Mouse (Mus musculus): ENCODE measurements around the gene Fcgrt. TPM values are rescaled to one million over a fixed set of nuclear protein-coding genes. Genes with fewer than 3 reads are reported as not detected.

Gene Fcgrt
- total RNA-seq, 4 experiments from 2014 or later = 65.6 to 77.1 (median 67.5) TPM

DNA sequence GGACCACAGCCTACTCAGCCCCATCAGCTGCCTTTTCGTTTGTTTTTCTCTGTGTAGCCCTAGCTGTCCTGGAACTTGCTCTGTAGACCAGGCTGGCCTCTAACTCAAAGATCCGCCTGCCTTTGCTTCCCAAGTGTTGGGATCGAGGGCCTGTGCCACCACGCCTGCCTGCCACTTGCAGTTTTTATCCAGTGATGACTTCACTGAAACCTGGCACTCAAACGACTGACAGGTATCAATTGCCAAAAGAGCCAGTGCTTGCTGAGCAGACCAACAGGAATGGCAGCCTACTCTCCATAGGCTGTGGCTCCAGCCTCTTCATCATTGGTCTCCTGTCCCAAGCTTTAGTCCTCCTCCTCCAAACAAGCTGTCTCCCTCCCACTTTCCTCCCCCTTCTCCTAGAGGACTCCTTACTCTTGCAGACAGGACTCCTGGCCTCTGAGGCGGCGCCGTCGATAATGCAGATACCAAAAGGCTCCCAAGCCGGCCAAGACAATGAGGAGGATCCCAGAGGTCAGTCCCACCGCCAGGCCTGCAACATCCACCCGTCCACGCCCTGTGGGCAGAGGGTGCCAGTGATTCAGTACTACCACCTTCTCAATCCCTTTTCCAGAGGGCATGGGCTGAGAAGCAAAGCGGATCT is 47.2 kb downstream of the Fcgrt start:
- no peak for DNase-seq (ENCODE audit: low spot score)

DNA sequence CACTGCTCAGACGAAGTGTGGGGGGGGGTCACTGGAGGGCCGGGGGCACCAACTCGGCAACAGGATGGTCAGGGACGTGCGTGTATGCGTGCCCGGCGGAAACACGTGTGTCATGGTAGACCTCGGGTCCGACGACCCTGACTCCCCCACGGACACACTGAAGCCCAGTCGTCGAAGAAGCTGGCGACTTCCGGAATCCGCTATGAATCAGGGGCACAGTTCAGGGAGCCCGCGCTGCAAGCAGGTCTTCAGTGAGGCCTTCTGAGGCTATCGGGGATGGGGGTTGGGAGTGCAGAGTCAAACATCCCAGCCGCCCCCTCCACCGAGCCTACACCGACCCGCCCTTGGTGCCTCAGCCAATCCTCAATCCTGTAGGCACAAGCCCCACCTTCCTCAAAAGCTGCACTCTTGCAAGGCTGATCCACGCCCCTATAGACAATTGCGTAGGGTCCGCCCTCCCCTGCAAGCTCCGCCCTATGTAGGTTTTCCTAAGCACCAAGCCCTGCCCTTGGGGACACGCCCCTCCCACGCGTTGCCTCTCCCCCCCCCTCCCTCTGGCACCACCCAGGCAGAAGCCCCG is 49.6 kb downstream of the Fcgrt start:
- peak; percentile 95 for DNase-seq (ENCODE audit: low spot score)

DNA sequence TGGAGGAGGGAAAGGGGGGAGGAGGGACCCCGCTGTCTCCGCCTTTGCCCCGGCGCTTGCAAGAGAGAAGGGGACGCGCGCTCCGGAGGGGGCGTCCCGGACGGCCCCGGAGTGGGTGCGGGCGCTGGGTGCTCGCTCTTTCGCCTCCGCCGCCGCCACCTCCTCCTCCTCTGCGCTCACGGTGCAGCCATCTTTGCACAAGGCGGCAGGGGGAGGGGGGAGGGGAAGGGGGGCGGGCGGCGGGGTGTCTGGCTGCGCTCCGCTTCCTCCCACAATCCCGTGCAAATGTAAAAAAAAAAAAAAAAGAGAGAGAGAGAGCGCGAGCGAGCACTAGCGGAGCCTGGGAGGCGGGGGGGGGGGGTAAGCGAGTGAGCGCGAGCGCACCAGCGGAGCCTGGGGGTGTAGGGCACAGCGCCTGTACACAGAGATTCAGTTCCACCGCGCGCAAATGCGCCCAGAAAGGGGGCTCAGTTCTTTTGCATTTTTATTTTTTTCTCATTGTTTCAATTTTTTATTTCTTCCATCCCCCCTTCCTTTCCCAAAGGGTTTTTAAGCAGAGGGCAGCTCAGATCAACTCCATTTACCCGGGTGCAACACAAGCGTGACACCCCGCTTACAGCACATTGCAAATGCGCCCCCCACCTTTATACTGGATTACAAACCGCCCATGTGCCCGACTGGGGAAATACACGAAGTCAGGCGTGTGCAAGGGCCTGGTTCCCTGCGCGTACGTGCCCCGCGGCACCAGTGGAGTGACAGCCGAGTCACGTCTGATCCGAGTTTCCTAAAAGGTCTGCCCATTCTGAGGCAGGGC is 50.3 kb downstream of the Fcgrt start:
- DNase-seq (ENCODE audit: low spot score) = peak; percentile 64

DNA sequence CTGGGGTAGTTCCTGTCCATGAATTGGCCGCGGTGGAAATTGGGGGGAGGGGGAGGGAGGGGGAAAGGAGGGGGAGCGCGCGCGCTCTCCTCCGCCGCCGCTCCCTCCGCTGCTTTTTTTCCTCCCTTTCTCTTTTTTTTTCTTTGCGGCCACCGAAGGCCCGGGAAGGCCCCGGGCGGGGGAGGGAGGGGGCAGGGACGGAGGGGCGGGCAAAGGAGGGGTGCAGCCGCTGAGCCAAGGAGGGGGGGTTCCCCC is 50.9 kb downstream of the Fcgrt start, which contains the start of gene Prr12:
Prr12 (minus strand) TSS at position 20 of the 255 bp plus-strand sequence.
- DNase-seq (ENCODE audit: low spot score) = no peak

DNA sequence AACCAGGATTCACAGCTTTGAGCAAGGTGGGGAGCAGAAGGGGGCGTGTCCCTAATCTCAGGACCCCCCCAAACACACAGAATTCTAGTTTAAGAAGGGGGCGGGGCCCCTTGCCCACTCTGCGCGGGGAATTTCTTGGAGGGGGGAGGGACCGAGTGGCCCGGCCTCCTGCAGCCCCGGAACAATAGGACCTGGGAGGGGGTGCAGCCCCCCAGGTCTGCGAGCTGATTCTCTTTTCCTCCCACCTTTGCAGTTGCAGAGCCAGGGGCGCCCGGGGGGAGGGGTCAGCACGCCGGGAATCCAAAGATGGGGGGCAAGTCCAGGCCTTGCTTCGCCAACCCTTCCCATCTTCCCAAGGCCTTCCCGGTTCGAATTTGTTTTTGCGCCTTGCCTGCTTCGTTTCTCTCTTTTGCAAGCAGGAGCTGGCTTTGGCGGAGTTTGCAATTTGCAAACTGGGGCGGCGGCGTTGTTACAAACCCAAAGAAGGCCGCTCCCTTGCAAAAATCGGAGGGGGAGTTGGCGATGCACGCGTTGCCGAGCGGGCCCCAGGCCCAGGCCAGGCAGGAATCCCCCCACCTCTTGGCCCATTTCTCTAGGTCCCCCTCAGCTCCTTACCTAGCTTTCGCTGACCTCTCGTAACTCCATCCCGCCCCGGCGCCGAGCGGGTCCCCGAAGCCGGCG is 51.3 kb downstream of the Fcgrt start:
- DNase-seq (ENCODE audit: low spot score) = no peak

DNA sequence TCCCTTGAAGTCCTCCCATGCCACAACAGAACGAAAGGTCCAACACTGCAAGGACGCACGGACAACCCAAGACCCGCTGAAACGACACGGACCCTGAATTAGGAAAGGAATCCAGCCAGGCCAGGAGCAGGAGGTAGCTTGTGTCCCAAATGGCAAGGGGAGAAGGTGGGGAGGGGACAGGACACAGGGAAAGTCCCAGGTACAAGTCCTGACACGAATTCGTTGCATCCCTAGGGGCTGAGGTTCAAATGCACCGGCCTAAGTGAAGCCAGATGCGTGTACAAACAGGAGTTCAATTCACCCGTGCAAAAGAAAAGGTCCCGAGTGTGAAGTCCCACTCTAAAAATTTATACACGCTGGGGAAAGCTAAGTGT is 52.1 kb downstream of the Fcgrt start:
- no peak for DNase-seq (ENCODE audit: low spot score)

DNA sequence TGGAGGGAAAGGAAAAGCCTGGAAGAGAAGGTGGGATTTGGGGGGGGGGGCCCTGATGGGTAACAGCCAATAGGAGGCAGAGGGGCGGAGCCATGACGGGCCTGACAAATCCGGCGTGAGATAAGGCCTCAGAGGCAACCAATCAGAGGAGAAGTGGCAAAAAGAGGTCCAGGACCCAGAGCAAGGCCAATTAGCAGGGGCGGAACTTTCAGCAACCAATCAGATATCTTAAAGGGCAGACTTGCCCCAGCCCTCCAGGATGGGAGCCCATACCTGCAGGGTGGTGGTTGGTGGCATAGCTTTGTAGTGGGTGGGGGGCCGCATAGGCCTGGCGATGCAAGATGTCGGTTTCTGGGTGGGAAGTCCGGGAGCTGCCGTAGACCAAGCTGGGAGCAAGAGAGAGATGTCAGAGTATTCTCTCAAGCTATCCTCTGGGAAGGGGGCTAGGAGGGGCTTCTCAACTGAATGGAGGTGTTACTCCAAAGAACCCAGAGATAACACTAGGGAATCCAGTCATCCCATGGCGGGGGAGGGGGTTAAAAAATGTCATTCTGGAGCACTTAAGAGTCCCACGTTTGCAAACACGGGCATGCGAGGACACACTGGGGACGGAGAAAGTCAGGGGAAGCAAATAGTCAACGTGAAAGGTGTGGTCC is 52.6 kb downstream of the Fcgrt start:
- DNase-seq (ENCODE audit: low spot score) = peak; percentile 77

DNA sequence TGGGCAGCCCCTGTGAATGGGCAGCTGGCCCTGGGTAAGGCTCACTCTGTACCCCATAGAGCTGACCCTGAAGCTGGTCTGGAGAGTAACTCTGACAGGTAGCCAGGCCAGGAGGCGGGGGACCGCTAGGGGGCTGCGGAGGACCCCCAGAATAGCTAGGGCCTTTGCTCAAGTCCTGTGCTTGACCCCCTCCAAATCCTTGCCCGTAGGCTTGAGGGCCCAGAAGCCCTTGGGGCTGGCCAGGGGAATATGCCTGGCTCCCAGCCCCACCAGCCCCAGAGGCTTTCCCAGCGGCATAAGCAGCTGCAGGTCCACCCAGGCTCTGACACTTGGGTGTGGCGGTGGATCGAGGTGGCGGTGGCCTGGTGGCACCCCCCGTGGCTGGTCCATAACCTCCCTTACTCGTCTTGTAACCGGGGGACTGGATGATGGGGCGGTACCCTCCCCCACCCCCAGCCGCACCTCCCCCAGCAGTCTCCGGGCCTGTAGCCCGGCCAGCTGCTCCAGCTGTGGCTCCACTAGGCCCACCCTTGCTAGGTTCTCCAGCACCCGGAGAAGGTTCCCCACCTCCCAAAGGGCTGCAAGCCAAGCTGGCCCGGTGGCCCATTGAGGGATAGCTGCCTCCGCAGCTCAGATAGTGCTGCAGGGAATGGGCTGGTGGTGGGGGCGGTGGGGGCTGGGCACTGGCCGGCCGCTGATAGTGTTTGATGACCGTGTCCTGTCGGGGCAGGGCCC is 54.6 kb downstream of the Fcgrt start:
- DNase-seq (ENCODE audit: low spot score) = no peak

DNA sequence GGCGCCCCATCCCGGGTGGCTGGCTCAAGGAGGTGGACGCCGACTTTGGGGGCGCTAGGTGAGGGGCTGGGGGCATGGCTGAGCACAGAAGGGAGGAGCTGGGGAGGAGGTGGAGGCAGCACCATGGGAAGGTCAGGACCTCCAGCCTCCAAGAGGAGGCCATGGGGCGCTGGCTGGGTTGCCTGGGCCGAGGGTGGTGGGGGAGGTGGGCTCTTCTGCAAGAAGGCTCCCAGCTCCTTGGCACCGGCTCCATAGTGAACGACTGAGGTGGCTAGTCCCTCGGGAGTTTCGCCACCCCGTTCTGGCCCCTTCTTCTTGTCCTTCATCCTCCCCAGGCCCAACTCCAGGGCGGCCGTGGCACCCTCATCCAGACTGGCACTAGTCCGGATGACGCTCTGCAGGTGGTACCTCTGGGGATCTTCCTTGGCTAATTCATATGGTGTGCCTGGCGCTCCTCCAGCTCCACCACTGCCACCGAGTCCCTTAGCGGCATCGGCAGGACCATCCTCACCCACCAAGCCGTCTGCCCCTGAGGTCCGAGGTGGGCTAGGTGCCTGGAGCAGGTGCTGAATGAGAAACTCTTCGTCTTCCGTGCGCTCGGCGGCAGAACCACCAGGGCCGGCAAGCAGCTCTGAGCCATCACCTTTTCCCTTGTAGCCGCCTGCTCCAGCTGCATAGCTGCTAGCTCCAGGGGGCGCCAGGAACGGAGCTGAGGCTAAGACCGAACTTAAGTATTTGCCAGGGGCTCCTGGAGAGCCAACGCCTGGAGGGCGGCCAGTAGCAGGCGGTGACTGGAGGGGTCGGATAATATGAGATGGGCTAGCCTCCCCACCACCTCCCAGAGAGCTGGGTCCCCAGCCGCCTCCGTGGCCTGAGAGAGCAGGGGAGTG is 55.4 kb downstream of the Fcgrt start:
- DNase-seq (ENCODE audit: low spot score) = no peak

DNA sequence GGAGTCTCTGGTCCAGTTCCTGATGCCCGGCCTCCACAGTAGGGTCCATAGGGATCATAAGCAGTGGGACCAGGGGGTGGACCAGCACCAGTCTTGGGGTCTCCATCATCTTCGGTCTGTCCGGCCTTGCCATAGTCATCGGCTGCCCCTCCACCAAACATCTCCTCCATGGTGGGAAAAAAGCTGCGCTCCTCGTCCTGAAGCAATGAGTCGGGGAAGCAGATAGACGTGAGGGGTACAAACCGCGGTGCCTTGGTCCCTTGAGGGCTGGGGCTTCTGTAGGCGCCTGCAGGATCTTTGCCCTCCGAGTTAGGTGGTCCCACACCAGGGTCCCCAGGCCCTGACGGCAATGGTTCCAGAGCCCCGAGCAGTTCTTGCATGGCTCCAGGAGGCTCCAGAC is 56.2 kb downstream of the Fcgrt start:
- no peak for DNase-seq (ENCODE audit: low spot score)

DNA sequence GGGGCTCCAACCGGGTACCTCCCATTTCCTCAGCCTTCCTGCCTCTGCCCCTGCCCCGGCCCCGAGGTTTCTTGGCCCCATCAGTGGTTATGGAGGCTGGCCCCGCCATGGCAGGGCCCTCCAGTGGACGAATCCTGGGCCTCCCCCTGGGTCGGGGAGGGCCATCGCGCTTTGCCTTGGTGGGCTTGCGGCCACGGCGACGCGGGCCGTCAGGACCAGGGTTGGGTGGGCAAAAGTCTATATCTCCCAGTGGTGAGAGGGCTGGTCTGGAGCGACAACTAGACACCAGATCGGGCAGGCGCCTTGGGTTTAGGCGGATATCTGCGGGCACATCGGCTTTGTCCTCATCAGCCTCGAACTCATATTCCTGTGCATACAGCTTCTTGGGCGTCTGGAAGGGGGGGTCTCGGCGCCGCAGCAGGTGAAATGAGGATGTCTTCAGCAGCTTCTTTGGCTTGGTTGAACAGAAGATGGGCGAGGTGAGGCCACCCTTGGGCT is 56.7 kb downstream of the Fcgrt start:
- no peak for DNase-seq (ENCODE audit: low spot score)

DNA sequence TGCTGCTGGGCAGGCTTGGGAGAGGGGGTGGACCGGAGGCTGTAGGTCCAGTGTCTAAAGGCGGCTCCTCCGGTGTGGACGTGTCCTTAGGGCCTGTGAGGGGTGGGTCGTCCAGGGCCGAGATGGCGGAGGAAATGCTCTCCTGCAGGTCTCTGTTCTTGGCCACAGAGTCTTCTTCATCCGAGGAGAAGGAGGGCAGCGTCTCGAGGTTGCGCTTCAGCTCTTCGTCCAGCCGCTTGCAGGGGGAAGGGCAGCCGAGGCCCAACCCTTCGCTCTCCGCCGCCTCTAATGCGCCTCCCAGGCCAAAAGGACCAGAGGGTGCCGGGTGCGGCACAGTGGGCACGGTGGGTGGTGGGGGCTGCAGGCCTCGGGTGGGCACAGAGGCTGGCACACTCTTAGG is 57.9 kb downstream of the Fcgrt start:
- no peak for DNase-seq (ENCODE audit: low spot score)

DNA sequence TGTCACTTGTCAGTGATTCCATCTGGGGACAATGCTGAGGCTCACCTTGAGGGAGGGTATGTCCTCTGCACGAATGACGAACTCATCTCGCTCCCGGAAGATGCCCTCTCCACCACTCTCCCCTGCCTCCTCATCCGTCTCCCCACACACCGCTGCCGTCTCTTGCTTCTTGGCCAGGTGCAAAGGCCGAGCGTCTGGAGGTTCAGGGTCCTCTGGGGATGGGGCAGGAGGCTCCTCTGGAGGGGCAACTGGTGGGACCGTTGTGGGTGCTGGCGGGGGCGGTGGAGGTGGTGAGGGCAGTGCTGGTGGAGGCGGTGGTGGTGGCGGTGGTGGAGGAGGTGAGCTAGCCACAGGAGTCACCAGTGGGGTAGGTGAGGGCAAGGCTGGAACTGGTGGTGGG is 60.3 kb downstream of the Fcgrt start:
- no peak for DNase-seq (ENCODE audit: low spot score)

Small RNA genes within 50 kb of the gene (microRNA-seq; reads per million reads assigned to microRNA genes)
- gene Mir150 (2,138 reads per million, percentile 88 among the genes with 10 or more reads in this experiment), gene Mir5121 (7.3 reads per million, percentile 19 among the genes with 10 or more reads in this experiment)

Other genes starting within 250 kb of the Fcgrt start
- gene Pnkp, start 246.7 kb downstream of the Fcgrt start, total RNA-seq (2022) = 10 to 100 TPM; 17.8 to 20.6 (median 19.6) TPM
- gene Ptov1, start 234.1 kb downstream of the Fcgrt start, total RNA-seq (2022) = 100 to 1,000 TPM; 178 to 199 (median 189) TPM
- 10 to 100 TPM; 79.8 to 88.1 (median 85.0) TPM for gene Med25, start 211.1 kb downstream of the Fcgrt start, total RNA-seq (2022)
- gene Fuz, start 207.8 kb downstream of the Fcgrt start, total RNA-seq (2022) = 10 to 100 TPM; 14.9 to 18.5 (median 17.4) TPM
- 10 to 100 TPM; 61.0 to 74.9 (median 67.2) TPM for gene Ap2a1, start 174.4 kb downstream of the Fcgrt start, total RNA-seq (2022)
- gene Tsks, start 160.6 kb downstream of the Fcgrt start, total RNA-seq (2022) = not detected
- 1 to 10 TPM; 1.4 to 2.7 (median 1.8) TPM for gene Cpt1c, start 129.0 kb downstream of the Fcgrt start, total RNA-seq (2022)
- 100 to 1,000 TPM in 2 of 4 experiments, 10 to 100 TPM in 2; 88.3 to 107 (median 102) TPM for gene Prmt1, start 117.3 kb downstream of the Fcgrt start, total RNA-seq (2022)
- 10 to 100 TPM; 23.2 to 31.9 (median 27.0) TPM for gene Irf3, start 106.2 kb downstream of the Fcgrt start, total RNA-seq (2022)
- gene Bcl2l12, start 105.1 kb downstream of the Fcgrt start, total RNA-seq (2022) = 10 to 100 TPM in 3 of 4 experiments, 1 to 10 TPM in 1; 8.6 to 13.5 (median 11.0) TPM
- gene Scaf1, start 87.5 kb downstream of the Fcgrt start, total RNA-seq (2022) = 10 to 100 TPM; 46.8 to 56.2 (median 49.7) TPM
- 10 to 100 TPM; 40.2 to 49.8 (median 44.1) TPM for gene Rras, start 85.9 kb downstream of the Fcgrt start, total RNA-seq (2022)
- 10 to 100 TPM; 22.4 to 26.3 (median 24.9) TPM for gene Prr12, start 51.0 kb downstream of the Fcgrt start, total RNA-seq (2022)
- gene Nosip, start 41.4 kb downstream of the Fcgrt start, total RNA-seq (2022) = 10 to 100 TPM; 30.6 to 33.8 (median 32.7) TPM
- 1 to 10 TPM; 5.6 to 7.8 (median 6.7) TPM for gene Prrg2, start 41.2 kb downstream of the Fcgrt start, total RNA-seq (2022)
- 10 to 100 TPM; 17.8 to 27.4 (median 21.4) TPM for gene Rcn3, start 11.6 kb downstream of the Fcgrt start, total RNA-seq (2022)
- gene Rps11, start 20.6 kb upstream of the Fcgrt start, total RNA-seq (2022) = 100 to 1,000 TPM; 572 to 626 (median 604) TPM
- 100 to 1,000 TPM; 580 to 769 (median 686) TPM for gene Rpl13a, start 24.9 kb upstream of the Fcgrt start, total RNA-seq (2022)
- gene Gm45713, start 32.4 kb upstream of the Fcgrt start, total RNA-seq (2022) = 1 to 10 TPM in 1 of 4 experiments, not detected in 3; 1.7 TPM
- gene Flt3l, start 32.6 kb upstream of the Fcgrt start, total RNA-seq (2022) = 1 to 10 TPM; 6.1 to 7.9 (median 6.5) TPM
- gene Pih1d1, start 50.5 kb upstream of the Fcgrt start, total RNA-seq (2022) = 10 to 100 TPM; 40.4 to 50.5 (median 48.0) TPM
- gene Aldh16a1, start 50.7 kb upstream of the Fcgrt start, total RNA-seq (2022) = 10 to 100 TPM; 24.9 to 36.9 (median 29.2) TPM
- gene Slc17a7, start 60.1 kb upstream of the Fcgrt start, total RNA-seq (2022) = 10 to 100 TPM; 32.0 to 50.7 (median 41.1) TPM
- not detected for gene Gfy, start 75.7 kb upstream of the Fcgrt start, total RNA-seq (2022)
- gene Pth2, start 77.1 kb upstream of the Fcgrt start, total RNA-seq (2022) = not detected
- not detected for gene Ccdc155, start 101.0 kb upstream of the Fcgrt start, total RNA-seq (2022)
- not detected for gene Dkkl1, start 108.3 kb upstream of the Fcgrt start, total RNA-seq (2022)
- gene Tead2, start 111.9 kb upstream of the Fcgrt start, total RNA-seq (2022) = 10 to 100 TPM in 1 of 4 experiments, 1 to 10 TPM in 3; 6.2 to 10.4 (median 8.0) TPM
- 1 to 10 TPM; 2.1 to 5.8 (median 3.0) TPM for gene Cd37, start 135.3 kb upstream of the Fcgrt start, total RNA-seq (2022)
- gene Slc6a16, start 137.2 kb upstream of the Fcgrt start, total RNA-seq (2022) = not detected
- not detected for gene Slc6a21, start 173.7 kb upstream of the Fcgrt start, total RNA-seq (2022)
- gene Trpm4, start 229.9 kb upstream of the Fcgrt start, total RNA-seq (2022) = 10 to 100 TPM; 23.8 to 36.3 (median 25.4) TPM
- 1,000 to 10,000 TPM; 1,032 to 1,216 (median 1,081) TPM for gene Hrc, start 231.4 kb upstream of the Fcgrt start, total RNA-seq (2022)

Data from heart, adult 8-10 months (tissue).